Mouse (Mus musculus): ENCODE data around the gene Fbxo33.

The Fbxo33 gene

DNA sequence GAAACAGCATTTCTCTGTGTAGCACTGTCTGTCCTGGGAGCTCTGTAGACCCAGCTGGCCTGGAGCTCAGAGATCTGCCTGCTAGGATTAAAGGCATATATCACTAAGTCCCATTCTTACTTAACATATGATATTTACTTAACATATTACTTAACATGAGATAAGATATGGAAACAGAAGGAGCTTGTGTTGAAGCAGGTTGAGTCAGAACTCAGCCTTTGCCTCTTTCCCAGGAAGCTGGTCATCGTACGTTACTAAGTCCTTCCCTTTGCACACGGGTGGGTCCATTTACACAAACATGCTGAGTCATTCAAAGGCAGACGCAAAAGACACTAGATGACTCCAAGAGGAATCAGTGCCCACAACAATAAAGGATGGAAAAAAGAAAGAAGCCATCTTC lies 20.8 kb downstream of the Fbxo33 start:
- DNase-seq (ENCODE audit: low read depth, low spot score), result no peak

DNA sequence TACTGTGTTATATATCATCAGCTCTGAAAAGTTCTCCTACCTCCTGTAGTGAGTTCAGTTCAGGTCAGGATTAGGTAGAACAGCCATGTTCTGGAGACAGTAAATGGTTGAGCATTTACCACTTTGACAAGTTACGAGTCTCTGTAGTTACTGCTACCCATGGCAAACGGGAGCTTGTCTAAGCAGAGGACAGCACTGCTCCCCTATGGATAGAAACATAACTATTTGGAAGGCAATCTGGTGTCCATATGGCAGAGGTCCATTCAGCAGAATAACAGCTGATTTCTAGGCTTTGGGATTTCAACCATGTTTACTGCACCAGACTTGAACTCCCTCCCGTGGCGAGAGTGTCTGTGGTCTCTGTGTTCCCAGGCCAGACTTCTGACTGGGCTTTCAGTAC lies 23.6 kb downstream of the Fbxo33 start:
- DNase-seq (ENCODE audit: low read depth, low spot score), result no peak

DNA sequence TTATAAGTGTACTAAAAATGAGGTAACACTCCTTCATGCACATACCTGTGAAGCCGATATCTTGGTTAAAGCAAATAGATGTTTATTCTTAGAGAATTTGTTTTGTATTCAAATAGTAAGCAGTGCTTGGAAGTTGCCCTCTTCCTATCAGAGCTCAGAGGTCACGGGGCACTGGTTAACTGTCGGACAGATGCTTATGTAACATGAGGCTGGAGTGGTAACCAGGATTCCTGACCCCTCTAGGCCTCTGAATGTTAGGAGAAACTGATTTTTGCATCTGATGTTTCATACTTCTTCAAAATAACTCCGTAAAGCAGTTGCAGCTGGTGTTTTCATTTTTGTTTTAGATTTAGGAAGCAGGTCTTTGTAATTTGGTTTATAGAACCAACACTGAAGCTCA lies 24.5 kb downstream of the Fbxo33 start:
- DNase-seq (ENCODE audit: low read depth, low spot score), result no peak

DNA sequence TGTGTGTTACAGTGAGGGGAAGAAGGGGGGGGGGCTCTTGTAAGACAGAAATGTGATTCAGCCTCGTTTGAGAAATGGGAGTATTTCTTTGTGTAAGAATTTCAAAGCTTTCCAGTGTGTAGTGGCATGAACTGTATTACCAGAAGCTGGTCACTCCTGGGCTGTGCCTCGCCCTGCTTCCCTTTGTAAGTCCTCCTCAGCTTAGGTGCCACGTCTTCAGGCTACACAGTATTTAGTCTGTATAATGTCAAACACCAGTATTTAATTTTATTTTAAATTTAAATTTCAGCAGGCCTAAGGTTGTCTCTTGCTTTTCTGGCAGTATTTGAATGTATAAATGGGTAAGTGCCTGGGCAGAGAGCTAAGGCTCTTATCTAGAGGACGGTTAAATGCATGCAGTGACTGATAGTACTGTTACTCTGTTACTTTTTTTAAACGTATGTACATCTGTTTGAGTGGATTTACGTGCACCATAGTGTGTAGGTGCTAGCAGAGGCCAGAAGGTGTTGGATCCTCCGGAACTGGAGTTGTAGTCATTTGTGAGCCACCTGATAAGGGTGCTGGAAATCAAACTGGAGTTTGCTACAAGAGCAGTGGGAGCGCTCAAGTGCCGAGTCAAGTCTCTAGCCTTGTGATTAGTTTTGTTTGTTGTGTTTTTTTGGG lies 25.1 kb downstream of the Fbxo33 start:
- no peak for DNase-seq (ENCODE audit: low read depth, low spot score)

DNA sequence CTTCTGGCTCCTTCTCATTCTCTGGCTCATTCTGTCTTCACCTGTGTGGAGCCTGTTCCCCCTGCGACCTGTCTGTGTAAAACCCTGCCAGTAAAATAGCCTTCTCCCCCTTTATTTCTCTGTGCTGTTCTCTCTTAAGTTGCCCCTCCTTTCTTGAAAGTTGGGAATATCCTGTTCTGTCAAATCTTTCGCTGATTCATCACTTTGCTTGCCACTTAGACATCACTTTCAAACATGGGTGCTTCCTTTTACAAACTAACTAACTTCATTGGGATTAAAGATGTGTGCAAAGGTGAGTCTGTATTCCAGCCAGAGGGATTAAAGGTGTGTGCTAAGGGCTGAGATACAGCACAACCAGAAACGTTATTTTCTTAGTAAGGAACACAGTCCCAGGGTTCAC lies 25.9 kb downstream of the Fbxo33 start:
- DNase-seq (ENCODE audit: low read depth, low spot score), result no peak

DNA sequence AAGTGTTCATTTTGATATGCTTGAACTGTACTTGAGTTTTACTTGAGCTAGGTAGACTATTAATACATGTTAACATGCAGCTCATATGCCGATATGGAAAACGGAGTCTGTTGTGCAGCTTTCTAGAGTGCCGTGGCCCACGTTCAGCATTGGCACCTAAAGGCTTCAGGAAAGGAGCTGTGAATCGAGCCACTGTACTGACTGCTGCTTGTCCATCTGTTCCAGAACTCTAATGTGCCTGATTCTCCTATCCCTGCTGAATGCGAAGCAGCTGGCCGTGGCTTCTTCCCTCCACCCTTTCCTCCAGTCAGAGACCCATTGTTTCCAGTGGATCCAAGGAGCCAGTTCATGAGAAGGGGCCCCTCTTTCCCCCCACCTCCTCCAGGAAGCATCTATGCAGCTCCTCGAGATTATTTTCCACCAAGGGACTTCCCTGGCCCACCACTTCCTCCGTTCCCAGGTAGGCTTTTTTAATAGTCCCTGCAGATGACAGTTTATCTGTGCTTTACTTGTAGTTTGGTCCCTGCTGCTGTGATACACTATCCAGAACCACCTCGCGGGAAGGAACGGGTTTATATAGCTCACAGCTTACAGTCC lies 31.3 kb downstream of the Fbxo33 start:
- DNase-seq (ENCODE audit: low read depth, low spot score), result no peak

DNA sequence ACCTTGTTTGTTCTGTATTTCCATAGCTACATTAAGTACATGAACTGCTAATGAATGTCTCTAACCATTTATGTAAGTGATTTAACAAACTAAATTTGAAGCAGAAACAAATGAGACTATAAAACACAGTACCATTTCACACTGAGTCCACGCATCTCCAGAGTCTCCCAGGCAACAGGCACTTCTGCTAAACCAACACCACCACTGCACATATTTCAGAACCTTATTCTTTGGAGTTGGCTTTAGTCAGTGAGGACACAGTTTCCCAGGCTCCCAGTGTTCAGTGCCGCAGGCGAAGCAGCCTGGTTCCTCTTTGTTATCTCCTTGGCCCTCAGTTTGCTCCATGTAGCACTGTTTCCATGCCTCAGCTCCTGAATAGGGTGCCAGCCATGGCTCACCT lies 41.7 kb downstream of the Fbxo33 start:
- DNase-seq (ENCODE audit: low read depth, low spot score), result no peak

DNA sequence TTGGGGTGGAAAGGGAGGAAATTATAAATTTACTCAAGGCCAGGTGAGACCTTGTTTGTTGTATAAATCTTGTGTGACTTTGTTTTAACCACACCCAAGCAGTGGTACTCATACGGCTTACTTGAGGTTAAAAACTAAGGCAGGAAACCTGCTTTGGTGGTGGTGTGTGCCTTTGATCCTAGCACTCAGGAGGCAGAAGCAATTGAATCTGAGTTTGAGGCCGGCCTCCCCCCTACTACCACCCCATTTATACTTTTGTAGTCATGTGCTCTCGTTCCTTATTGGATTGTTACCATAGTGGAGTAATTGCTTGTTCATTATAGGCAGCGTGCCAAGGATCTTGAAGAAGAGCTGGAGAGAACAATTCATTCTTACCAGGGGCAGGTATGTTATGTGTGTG lies 49.6 kb downstream of the Fbxo33 start:
- no peak for DNase-seq (ENCODE audit: low read depth, low spot score)

DNA sequence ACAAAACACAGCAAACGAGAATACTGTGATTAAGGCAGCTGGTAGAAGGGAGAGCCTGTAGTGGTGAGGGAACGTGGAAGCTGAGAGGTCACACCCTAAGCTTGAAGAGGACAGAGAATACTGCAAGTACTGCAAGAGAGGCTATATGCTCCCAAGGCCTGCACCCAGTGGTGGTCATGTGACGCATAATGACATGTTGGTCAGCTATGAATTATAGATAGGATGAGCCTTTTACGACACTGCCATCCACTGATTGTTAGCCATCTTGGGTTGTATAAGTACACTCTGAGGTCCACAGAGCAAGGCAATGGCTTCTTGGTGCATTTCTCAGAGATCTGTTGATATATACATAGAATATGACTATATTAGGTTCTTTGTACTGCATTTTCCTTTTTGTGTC lies 53.0 kb downstream of the Fbxo33 start:
- no peak for DNase-seq (ENCODE audit: low read depth, low spot score)

DNA sequence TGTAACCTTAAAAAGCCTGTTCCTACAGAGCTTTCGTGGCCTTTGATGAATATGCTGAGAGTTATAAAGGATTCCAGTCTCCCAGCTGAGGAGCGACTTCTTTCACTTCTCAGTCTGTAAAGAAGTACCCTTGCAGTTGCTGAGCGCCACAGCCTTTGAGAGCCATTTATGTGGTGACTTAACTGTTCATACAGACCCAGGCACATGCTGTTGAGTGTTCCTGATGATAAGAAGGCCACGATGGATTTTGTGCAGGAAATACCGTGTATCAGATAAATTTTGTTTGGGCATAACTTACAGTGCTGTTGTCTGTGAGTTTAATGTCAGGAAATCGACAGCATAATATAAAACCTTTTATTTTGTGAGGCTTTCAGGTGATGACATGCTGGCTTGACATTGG lies 55.0 kb downstream of the Fbxo33 start:
- no peak for DNase-seq (ENCODE audit: low read depth, low spot score)

DNA sequence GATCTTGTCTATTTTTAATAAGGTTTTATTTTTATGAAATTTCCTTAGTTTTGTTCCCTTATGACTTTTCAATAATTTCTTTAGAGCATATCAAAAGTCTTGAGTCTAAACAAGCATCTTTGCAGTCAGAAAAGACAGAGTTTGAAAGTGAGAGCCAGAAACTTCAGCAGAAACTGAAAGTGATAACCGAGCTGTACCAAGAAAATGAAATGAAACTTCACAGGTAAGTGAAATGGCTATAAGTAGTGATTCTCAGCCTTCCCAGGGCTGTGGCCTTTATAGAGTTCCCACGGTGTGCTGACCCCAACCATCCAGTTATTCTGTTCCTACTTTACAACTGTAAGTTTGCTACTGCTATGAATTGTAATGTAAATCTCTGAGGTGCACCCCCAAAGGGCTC lies 56.7 kb downstream of the Fbxo33 start:
- DNase-seq (ENCODE audit: low read depth, low spot score), result no peak

DNA sequence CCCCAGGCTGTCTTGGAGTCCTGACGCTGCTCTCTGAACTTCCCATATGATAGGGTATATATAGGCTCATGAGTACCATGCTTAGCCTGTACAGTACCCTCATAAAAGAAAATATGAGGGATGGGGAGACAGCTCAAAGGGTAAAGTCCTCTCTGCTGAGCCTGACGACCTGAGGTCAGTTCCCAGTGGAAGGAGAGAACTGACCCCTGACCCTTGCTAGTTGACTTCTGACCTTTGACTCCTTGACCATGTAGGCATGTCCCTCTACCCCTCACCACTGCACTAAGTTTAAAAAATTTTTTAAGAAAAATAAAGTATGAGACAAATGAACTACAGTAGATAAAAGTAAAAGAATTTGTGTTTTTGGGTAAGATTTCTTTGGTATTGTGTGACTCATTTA lies 58.4 kb downstream of the Fbxo33 start:
- no peak for DNase-seq (ENCODE audit: low read depth, low spot score)

Measured in retina, postnatal 7 days (tissue).